Mouse (Mus musculus) heart, postnatal 0 days (tissue): ENCODE data around the gene Sult1c2. TPM values are rescaled to one million over a fixed set of nuclear protein-coding genes. Genes with fewer than 3 reads are reported as not detected.

Source experiments
- ATAC-seq: fragments of 200-750 bp; cut with Nextera tagmentation; 2 replicates; pipeline ENCODE4 v1.8.0; 2017; ENCODE audit warnings: low read depth, moderate number of reproducible peaks, moderate library complexity; ENCODE audit not compliant: insufficient read depth
- DNase-seq: peaks from one replicate; pipeline ENCODE4 v3.0.0-alpha.2; 2016; ENCODE audit warnings: low spot score
- H3K27ac ChIP-seq: fragments of 300-500 bp; sonication (generic); 2 replicates; pipeline ENCODE4 v1.5.1; 2014; ENCODE audit warnings: low read depth, mild to moderate bottlenecking
- H3K27me3 ChIP-seq: fragments of 300-500 bp; sonication (generic); 2 replicates; pipeline ENCODE4 v1.6.1; 2014; ENCODE audit warnings: low read length, mixed read lengths; ENCODE audit not compliant: control insufficient read depth, insufficient read depth
- H3K36me3 ChIP-seq: fragments of 300-500 bp; sonication (generic); replicated peaks from 2 replicates; pipeline ENCODE4 v1.6.1; 2014; ENCODE audit warnings: low read length, mixed read lengths; ENCODE audit not compliant: control insufficient read depth, insufficient read depth
- H3K4me1 ChIP-seq: fragments of 300-500 bp; sonication (generic); 2 replicates; pipeline ENCODE4 v1.6.1; 2014; ENCODE audit warnings: antibody characterized with exemption; ENCODE audit not compliant: control insufficient read depth, insufficient read depth
- H3K4me2 ChIP-seq: fragments of 300-500 bp; sonication (generic); 2 replicates; pipeline ENCODE4 v1.6.1; 2014; ENCODE audit warnings: low read depth, mild to moderate bottlenecking, low read length, moderate library complexity
- H3K4me3 ChIP-seq: fragments of 300-500 bp; sonication (generic); 2 replicates; pipeline ENCODE4 v1.5.1; 2014; ENCODE audit warnings: low read depth, low read length
- H3K9ac ChIP-seq: fragments of 300-500 bp; sonication (generic); replicated peaks from 2 replicates; pipeline ENCODE4 v1.6.1; 2014; ENCODE audit warnings: low read depth, low read length, mixed read lengths
- H3K9me3 ChIP-seq: fragments of 300-500 bp; sonication (generic); replicated peaks from 2 replicates; pipeline ENCODE4 v1.6.1; 2016; ENCODE audit warnings: low read length; ENCODE audit not compliant: control insufficient read depth
- CTCF ChIP-seq: IDR thresholded peaks from 2 replicates; pipeline ENCODE4 v1.5.1; 2016; ENCODE audit warnings: antibody characterized with exemption, control low read depth, low read depth
- EP300 ChIP-seq: IDR thresholded peaks from 2 replicates; pipeline ENCODE4 v1.6.1; 2016; ENCODE audit warnings: antibody characterized with exemption, low read depth
- WGBS: fragments of 180-500 bp; shearing (Covaris S2); extraction: QIAGEN DNeasy Blood & Tissue Kit; methylation state at CpG from one replicate; pipeline ENCODE4 v1.1.7; 2014; 5-methylcytosine and 5-hydroxymethylcytosine counted together
- polyA plus RNA-seq: library from polyadenylated mRNA; unstranded; fragments of >200 nt; fragmentation: Nextera tagmentation; extraction: Ambion mirVana; gene quantifications from 2 replicates; pipeline ENCODE4 v1.2.1, GENCODE M21; 2015
- total RNA-seq: library from RNA; depleted of rRNA; stranded (reverse); fragments of >200 nt; gene quantifications from 2 replicates; pipeline ENCODE4 v1.2.3, GENCODE M21; 2014; ENCODE audit warnings: low replicate concordance; rRNA removed

Sult1c2 gene
- total and polyA plus RNA-seq, 2 experiments from 2014 or later: not detected

DNA sequence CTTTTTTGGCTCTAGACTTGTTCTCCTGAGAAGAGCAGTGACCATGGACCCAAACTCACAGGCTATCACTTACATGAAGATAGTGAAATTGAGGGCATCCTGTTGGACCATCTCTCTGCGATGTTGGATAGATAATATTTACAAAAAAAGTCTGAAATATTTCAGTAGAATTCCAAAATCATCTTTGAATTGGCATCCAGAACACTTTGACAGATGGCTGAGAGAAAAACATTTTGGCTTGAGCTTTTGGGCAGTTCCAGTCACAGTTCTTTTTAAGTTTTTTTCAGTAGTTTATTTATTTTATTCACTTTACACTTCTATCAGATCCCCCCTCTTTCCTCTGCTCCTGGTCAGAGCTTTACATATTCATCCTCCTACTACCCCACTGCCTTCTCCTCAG, 62.8 kb downstream of the Sult1c2 start:
- 69% methylated on average over 1 of the region's 1 CpGs for WGBS
- no peak for DNase-seq
- Histone ChIP-seq H3K9me3 (no peaks in the 10 kb centered on the region), H3K4me2 (no peak overlapping the region), H3K4me1 (no peaks in the 10 kb centered on the region), H3K27me3 (no peaks in the 10 kb centered on the region), H3K36me3 (no peaks in the 10 kb centered on the region), H3K4me3 (no peak overlapping the region), H3K27ac (no peak overlapping the region), H3K9ac (no peak overlapping the region)
- ATAC-seq: no peak
- no peak for TF ChIP-seq EP300
- TF ChIP-seq CTCF: no peak

Other genes with a start within 250 kb of the Sult1c2 start
- 1.3 and 4.8 TPM in 2 replicates for gene Sgo1, start 157.0 kb downstream of the Sult1c2 start, total RNA-seq
- 6.1 and 8.3 TPM in 2 replicates for gene Sgo1, start 157.0 kb downstream of the Sult1c2 start, polyA plus RNA-seq
- gene Sult1c1, start 144.3 kb upstream of the Sult1c2 start, total RNA-seq: not detected in 2 replicates
- gene Sult1c1, start 144.3 kb upstream of the Sult1c2 start, polyA plus RNA-seq: not detected in 2 replicates